Mouse (Mus musculus) adrenal gland, postnatal 25 days (tissue): ENCODE measurements around the gene Cep104. TPM values are rescaled to one million over a fixed set of nuclear protein-coding genes. Genes with fewer than 3 reads are reported as not detected.

Experiments used
- DNase-seq: peaks from one replicate; pipeline ENCODE4 v3.0.0; 2021; ENCODE audit warnings: mixed read lengths
- total RNA-seq: library from RNA; stranded (reverse); gene quantifications from 2 replicates; pipeline ENCODE4 v1.2.3, GENCODE M21; 2021

Gene Cep104
- total RNA-seq, 1 experiment from 2014 or later = 29.1 TPM

- no peak for DNase-seq
Observed at GRCm38 (mm10) chr4:154051401-154051800, 76.4 kb downstream of the Cep104 start.

- DNase-seq = no peak
Observed at GRCm38 (mm10) chr4:154053065-154053464, 78.1 kb downstream of the Cep104 start.

GRCm38 (mm10) chr4:154055482-154055881 is 80.5 kb downstream of the Cep104 start:
- DNase-seq = no peak

- DNase-seq = no peak
Observed at GRCm38 (mm10) chr4:154056046-154056445, 81.1 kb downstream of the Cep104 start.

- DNase-seq = no peak
Observed at GRCm38 (mm10) chr4:154056661-154057060, 81.7 kb downstream of the Cep104 start.

GRCm38 (mm10) chr4:154057696-154058095 is 82.7 kb downstream of the Cep104 start:
- DNase-seq = no peak

Other genes starting within 250 kb of the Cep104 start
- gene A430005L14Rik, start 18.0 kb upstream of the Cep104 start, total RNA-seq = 21.1 and 21.2 TPM in 2 replicates
- gene Dffb, start 68 bp upstream of the Cep104 start, total RNA-seq = 3.8 and 9.4 TPM in 2 replicates
- gene Lrrc47, start 36.5 kb downstream of the Cep104 start, total RNA-seq = 54.7 and 56.0 TPM in 2 replicates
- gene Smim1, start 51.0 kb downstream of the Cep104 start, total RNA-seq = 31.3 and 64.1 TPM in 2 replicates
- not detected in 2 replicates for gene Ccdc27, start 67.5 kb downstream of the Cep104 start, total RNA-seq
- gene Trp73, start 165.0 kb downstream of the Cep104 start, total RNA-seq = not detected in 2 replicates
- 16.1 and 21.1 TPM in 2 replicates for gene Wrap73, start 167.2 kb downstream of the Cep104 start, total RNA-seq
- gene Tprgl, start 185.5 kb downstream of the Cep104 start, total RNA-seq = 143 and 163 TPM in 2 replicates
- 1.9 and 2.2 TPM in 2 replicates for gene Megf6, start 195.5 kb downstream of the Cep104 start, total RNA-seq